Mouse (Mus musculus): ENCODE results near the gene Lax1.
"Not testable (repeated sequence)": the region's sequence is repeated elsewhere in the genome, so short reads cannot be mapped to it uniquely, and the experiment has no call there.

Lax1 gene

GRCm38 (mm10) chr1:133689897-133690296 lies at the start of gene Lax1:
Gene Lax1, minus strand, starts transcription at chr1:133690108.
- no peak for DNase-seq (ENCODE audit: low spot score)

GRCm38 (mm10) chr1:133736664-133737063 lies 46.8 kb upstream of the Lax1 start:
- DNase-seq (ENCODE audit: low spot score): no peak

- DNase-seq (ENCODE audit: low spot score): peak; percentile 67
These were observed 46.2 kb upstream of the Lax1 start for GRCm38 (mm10) chr1:133735995-133736652.

GRCm38 (mm10) chr1:133732814-133733213 lies 42.9 kb upstream of the Lax1 start:
- no peak for DNase-seq (ENCODE audit: low spot score)

- peak; percentile 18 for DNase-seq (ENCODE audit: low spot score)
These were observed 38.4 kb upstream of the Lax1 start for GRCm38 (mm10) chr1:133728339-133728738.

- DNase-seq (ENCODE audit: low spot score): no peak
These were observed 30.4 kb upstream of the Lax1 start for GRCm38 (mm10) chr1:133720342-133720741.

- no peak for DNase-seq (ENCODE audit: low spot score)
These were observed 28.9 kb upstream of the Lax1 start for GRCm38 (mm10) chr1:133718786-133719185.

- DNase-seq (ENCODE audit: low spot score): no peak
These were observed 28.4 kb upstream of the Lax1 start for GRCm38 (mm10) chr1:133718296-133718695.

GRCm38 (mm10) chr1:133716464-133716863 lies 26.6 kb upstream of the Lax1 start:
- DNase-seq (ENCODE audit: low spot score): peak; percentile 14

GRCm38 (mm10) chr1:133715191-133715590 lies 25.3 kb upstream of the Lax1 start:
- no peak for DNase-seq (ENCODE audit: low spot score)

- DNase-seq (ENCODE audit: low spot score): no peak
These were observed 23.1 kb upstream of the Lax1 start for GRCm38 (mm10) chr1:133713009-133713370.

GRCm38 (mm10) chr1:133712288-133713008 lies 22.5 kb upstream of the Lax1 start:
- DNase-seq (ENCODE audit: low spot score): no peak

- DNase-seq (ENCODE audit: low spot score): no peak
These were observed 21.5 kb upstream of the Lax1 start for GRCm38 (mm10) chr1:133711376-133711775.

GRCm38 (mm10) chr1:133710895-133711294 lies 21.0 kb upstream of the Lax1 start:
- no peak for DNase-seq (ENCODE audit: low spot score)

GRCm38 (mm10) chr1:133709292-133709691 lies 19.4 kb upstream of the Lax1 start:
- no peak for DNase-seq (ENCODE audit: low spot score)

GRCm38 (mm10) chr1:133701824-133702223 lies 11.9 kb upstream of the Lax1 start:
- DNase-seq (ENCODE audit: low spot score): not testable (repeated sequence)

GRCm38 (mm10) chr1:133697935-133698620 lies 8.2 kb upstream of the Lax1 start:
- no peak for DNase-seq (ENCODE audit: low spot score)

GRCm38 (mm10) chr1:133695901-133696300 lies 6.0 kb upstream of the Lax1 start:
- no peak for DNase-seq (ENCODE audit: low spot score)

- DNase-seq (ENCODE audit: low spot score): no peak
These were observed 5.0 kb upstream of the Lax1 start for GRCm38 (mm10) chr1:133694876-133695275.

- DNase-seq (ENCODE audit: low spot score): no peak
These were observed 4.4 kb upstream of the Lax1 start for GRCm38 (mm10) chr1:133694301-133694700.

- no peak for DNase-seq (ENCODE audit: low spot score)
These were observed 3.7 kb upstream of the Lax1 start for GRCm38 (mm10) chr1:133693536-133694114.

GRCm38 (mm10) chr1:133692195-133692594 lies 2.3 kb upstream of the Lax1 start:
- no peak for DNase-seq (ENCODE audit: low spot score)

- DNase-seq (ENCODE audit: low spot score): no peak
These were observed 1.1 kb upstream of the Lax1 start for GRCm38 (mm10) chr1:133691046-133691445.

All from MN1 (cell line).